Mouse (Mus musculus) urinary bladder, postnatal 10 days (tissue): ENCODE measurements at regions not wholly inside any gene's neighbourhood (a gene's known extent, or its start where the extent isn't known, plus 50 kb on each side); places are given as distances from the start of the nearest gene placed in this dataset.

Experiments used
- DNase-seq: peaks from one replicate; pipeline ENCODE4 v3.0.0; 2022; ENCODE audit warnings: low spot score

- no peak for DNase-seq
These were observed 281.3 kb upstream of the Sall1 start for GRCm38 (mm10) chr8:89325248-89325645.

GRCm38 (mm10) chr8:89324462-89325247 is 280.7 kb upstream of the Sall1 start:
- DNase-seq, result no peak

- DNase-seq, result no peak
These were observed 273.7 kb upstream of the Sall1 start for GRCm38 (mm10) chr8:89317514-89318289.

- DNase-seq, result no peak
These were observed 272.7 kb upstream of the Sall1 start for GRCm38 (mm10) chr8:89316566-89317175.

- no peak for DNase-seq
These were observed 270.9 kb upstream of the Sall1 start for GRCm38 (mm10) chr8:89314907-89315306.

- DNase-seq, result no peak
These were observed 266.8 kb upstream of the Sall1 start for GRCm38 (mm10) chr8:89310696-89311214.

- DNase-seq, result no peak
These were observed 265.6 kb upstream of the Sall1 start for GRCm38 (mm10) chr8:89309591-89309990.

- DNase-seq, result no peak
These were observed 265.0 kb upstream of the Sall1 start for GRCm38 (mm10) chr8:89308950-89309349.

- DNase-seq, result no peak
These were observed 264.6 kb upstream of the Sall1 start for GRCm38 (mm10) chr8:89308532-89308931.

GRCm38 (mm10) chr8:89307601-89308000 is 263.6 kb upstream of the Sall1 start:
- DNase-seq, result no peak

- DNase-seq, result no peak
These were observed 263.1 kb upstream of the Sall1 start for GRCm38 (mm10) chr8:89307085-89307484.

- DNase-seq, result no peak
These were observed 260.2 kb upstream of the Sall1 start for GRCm38 (mm10) chr8:89304116-89304515.

GRCm38 (mm10) chr8:89303326-89303725 is 259.4 kb upstream of the Sall1 start:
- no peak for DNase-seq

GRCm38 (mm10) chr8:89299637-89300036 is 255.7 kb upstream of the Sall1 start:
- no peak for DNase-seq

GRCm38 (mm10) chr8:89295686-89296085 is 251.7 kb upstream of the Sall1 start:
- no peak for DNase-seq

- no peak for DNase-seq
These were observed 245.1 kb upstream of the Sall1 start for GRCm38 (mm10) chr8:89289017-89289416.

- no peak for DNase-seq
These were observed 241.1 kb upstream of the Sall1 start for GRCm38 (mm10) chr8:89284871-89285564.

- DNase-seq, result no peak
These were observed 239.4 kb upstream of the Sall1 start for GRCm38 (mm10) chr8:89283105-89284096.

- no peak for DNase-seq
These were observed 235.9 kb upstream of the Sall1 start for GRCm38 (mm10) chr8:89279844-89280243.

GRCm38 (mm10) chr8:89279142-89279541 is 235.2 kb upstream of the Sall1 start:
- no peak for DNase-seq

GRCm38 (mm10) chr8:89273276-89273675 is 229.3 kb upstream of the Sall1 start:
- no peak for DNase-seq
